Mouse (Mus musculus) kidney, embryonic 15.5 days (tissue): Measurements from ENCODE around the gene Etl4. TPM values are rescaled to one million over a fixed set of nuclear protein-coding genes. Genes with fewer than 3 reads are reported as not detected.

Experiments
- ATAC-seq: fragments of 200-750 bp; cut with Nextera tagmentation; replicated peaks from 2 replicates; pipeline ENCODE4 v1.8.0; 2017; ENCODE audit warnings: moderate TSS enrichment; ENCODE audit not compliant: low FRiP score
- H3K27ac ChIP-seq: fragments of 300-500 bp; sonication (generic); 2 replicates; pipeline ENCODE4 v1.5.1; 2015; ENCODE audit warnings: mild to moderate bottlenecking, inconsistent platforms
- H3K27me3 ChIP-seq: fragments of 300-500 bp; sonication (generic); 2 replicates; pipeline ENCODE4 v1.6.1; 2015; ENCODE audit warnings: inconsistent platforms
- H3K36me3 ChIP-seq: fragments of 300-500 bp; sonication (generic); 2 replicates; pipeline ENCODE4 v1.6.1; 2015; ENCODE audit warnings: inconsistent platforms
- H3K4me1 ChIP-seq: fragments of 300-500 bp; sonication (generic); 2 replicates; pipeline ENCODE4 v1.6.1; 2015; ENCODE audit warnings: inconsistent platforms
- H3K4me2 ChIP-seq: fragments of 300-500 bp; sonication (generic); 2 replicates; pipeline ENCODE4 v1.6.1; 2015; ENCODE audit warnings: moderate library complexity, mild to moderate bottlenecking, inconsistent platforms
- H3K4me3 ChIP-seq: fragments of 300-500 bp; sonication (generic); replicated peaks from 2 replicates; pipeline ENCODE4 v1.5.1; 2015; ENCODE audit warnings: mild to moderate bottlenecking, inconsistent platforms
- H3K9ac ChIP-seq: fragments of 300-500 bp; sonication (generic); 2 replicates; pipeline ENCODE4 v1.6.1; 2015; ENCODE audit warnings: mild to moderate bottlenecking, inconsistent platforms
- H3K9me3 ChIP-seq: fragments of 300-500 bp; sonication (generic); replicated peaks from 2 replicates; pipeline ENCODE4 v1.6.1; 2016; ENCODE audit warnings: inconsistent platforms
- WGBS: fragments of 180-500 bp; shearing (Covaris S2); methylation state at CpG from one replicate; pipeline ENCODE4 v1.1.7; 2015; ENCODE audit warnings: mixed read lengths; 5-methylcytosine and 5-hydroxymethylcytosine counted together
- polyA plus RNA-seq: library from polyadenylated mRNA; unstranded; fragments of >200 nt; fragmentation: Nextera tagmentation; extraction: Ambion mirVana; gene quantifications from 2 replicates; pipeline ENCODE4 v1.2.1, GENCODE M21; 2015

The Etl4 gene
- polyA plus RNA-seq, 1 experiment from 2014 or later: 63.2 TPM

GRCm38 (mm10) chr2:20249403-20249802 lies 339.8 kb downstream of the Etl4 start:
- no peak overlapping the region for H3K4me3 ChIP-seq
- H3K4me1 ChIP-seq: no peaks in the 10 kb centered on the region
- ATAC-seq: no peak
- 59% methylated on average over 4 of the region's 4 CpGs for WGBS
- H3K4me2 ChIP-seq: no peak overlapping the region
- no peaks in the 10 kb centered on the region for H3K36me3 ChIP-seq
- H3K27me3 ChIP-seq: no peaks in the 10 kb centered on the region
- H3K9me3 ChIP-seq: no peaks in the 10 kb centered on the region
- H3K9ac ChIP-seq: no peak overlapping the region
- no peak overlapping the region for H3K27ac ChIP-seq

- H3K4me2 ChIP-seq: no peak overlapping the region
- H3K27me3 ChIP-seq: no peaks in the 10 kb centered on the region
- no peak overlapping the region for H3K4me3 ChIP-seq
- ATAC-seq: 0 out of 2 replicates have a peak, but pooled peaks have one; percentile 40
- 59% methylated on average over 2 of the region's 2 CpGs for WGBS
- peaks cover 6% of the 10 kb centered on the region; the same call in 1 of the 2 replicates for H3K4me1 ChIP-seq
- H3K36me3 ChIP-seq: no peaks in the 10 kb centered on the region
- H3K9me3 ChIP-seq: no peaks in the 10 kb centered on the region
- H3K27ac ChIP-seq: no peak overlapping the region
- H3K9ac ChIP-seq: no peak overlapping the region
Measured at GRCm38 (mm10) chr2:20276124-20276523, 366.5 kb downstream of the Etl4 start.

- Histone ChIP-seq H3K9me3 (no peaks in the 10 kb centered on the region), H3K27ac (no peak overlapping the region), H3K9ac (no peak overlapping the region), H3K4me1 (peaks cover 6% of the 10 kb centered on the region; the same call in 1 of the 2 replicates), H3K27me3 (no peaks in the 10 kb centered on the region), H3K4me3 (no peak overlapping the region), H3K36me3 (no peaks in the 10 kb centered on the region), H3K4me2 (no peak overlapping the region)
- no peak for ATAC-seq
- 74% methylated on average over 2 of the region's 2 CpGs for WGBS
Measured at GRCm38 (mm10) chr2:20281903-20282302, 372.3 kb downstream of the Etl4 start.

- Histone ChIP-seq H3K36me3 (no peaks in the 10 kb centered on the region), H3K9ac (no peak overlapping the region), H3K4me1 (no peaks in the 10 kb centered on the region), H3K4me2 (no peak overlapping the region), H3K9me3 (no peaks in the 10 kb centered on the region), H3K27me3 (no peaks in the 10 kb centered on the region), H3K4me3 (no peak overlapping the region), H3K27ac (no peak overlapping the region)
- ATAC-seq: no peak
- 66% methylated on average over 2 of the region's 2 CpGs for WGBS
Measured at GRCm38 (mm10) chr2:20284425-20284824, 374.8 kb downstream of the Etl4 start.

GRCm38 (mm10) chr2:20290982-20291740 lies 381.6 kb downstream of the Etl4 start:
- 26% methylated on average over 4 of the region's 4 CpGs for WGBS
- ATAC-seq: peak; percentile 91

GRCm38 (mm10) chr2:20291741-20292110 lies 382.1 kb downstream of the Etl4 start:
- peak; percentile 69; the same call in 1 of the 2 replicates for ATAC-seq

More at GRCm38 (mm10) chr2:20290982-20291740, 381.6 kb downstream of the Etl4 start:
- no peaks in the 10 kb centered on the region; the same call in 1 of the 2 replicates for H3K9me3 ChIP-seq
- no peak overlapping the region for H3K4me2 ChIP-seq
- H3K27me3 ChIP-seq: no peaks in the 10 kb centered on the region
- no peak overlapping the region for H3K4me3 ChIP-seq
- H3K9ac ChIP-seq: no peak overlapping the region
- H3K27ac ChIP-seq: peak overlapping the region; percentile 74
- H3K36me3 ChIP-seq: no peaks in the 10 kb centered on the region
- peaks cover 24% of the 10 kb centered on the region for H3K4me1 ChIP-seq

GRCm38 (mm10) chr2:20293336-20293735 lies 383.8 kb downstream of the Etl4 start:
- H3K4me2 ChIP-seq: no peak overlapping the region
- no peak for ATAC-seq
- no peaks in the 10 kb centered on the region; the same call in 1 of the 2 replicates for H3K9me3 ChIP-seq
- no peak overlapping the region for H3K4me3 ChIP-seq
- no peak overlapping the region for H3K27ac ChIP-seq
- no peaks in the 10 kb centered on the region for H3K27me3 ChIP-seq
- no peaks in the 10 kb centered on the region for H3K36me3 ChIP-seq
- peaks cover 24% of the 10 kb centered on the region for H3K4me1 ChIP-seq
- H3K9ac ChIP-seq: no peak overlapping the region
- 77% methylated on average over 8 of the region's 8 CpGs for WGBS

More at GRCm38 (mm10) chr2:20291741-20292110, 382.1 kb downstream of the Etl4 start:
- Histone ChIP-seq H3K36me3 (no peaks in the 10 kb centered on the region), H3K9ac (no peak overlapping the region), H3K4me2 (no peak overlapping the region), H3K27me3 (no peaks in the 10 kb centered on the region), H3K27ac (peak overlapping the region; percentile 74), H3K4me1 (peaks cover 24% of the 10 kb centered on the region), H3K9me3 (no peaks in the 10 kb centered on the region; the same call in 1 of the 2 replicates), H3K4me3 (no peak overlapping the region)
- 10% methylated on average over 2 of the region's 2 CpGs for WGBS

- no peak overlapping the region for H3K4me3 ChIP-seq
- WGBS: 32% methylated on average over 4 of the region's 4 CpGs
- H3K4me2 ChIP-seq: no peak overlapping the region
- no peak overlapping the region for H3K27ac ChIP-seq
- no peaks in the 10 kb centered on the region; the same call in 1 of the 2 replicates for H3K9me3 ChIP-seq
- H3K36me3 ChIP-seq: no peaks in the 10 kb centered on the region
- no peak overlapping the region for H3K9ac ChIP-seq
- no peaks in the 10 kb centered on the region for H3K27me3 ChIP-seq
- peaks cover 24% of the 10 kb centered on the region for H3K4me1 ChIP-seq
- ATAC-seq: no peak
Measured at GRCm38 (mm10) chr2:20294596-20294995, 385.0 kb downstream of the Etl4 start.

GRCm38 (mm10) chr2:20302517-20302916 lies 392.9 kb downstream of the Etl4 start:
- Histone ChIP-seq H3K9me3 (no peaks in the 10 kb centered on the region), H3K27ac (no peak overlapping the region), H3K4me3 (no peak overlapping the region), H3K4me1 (no peaks in the 10 kb centered on the region), H3K36me3 (no peaks in the 10 kb centered on the region), H3K4me2 (no peak overlapping the region), H3K9ac (no peak overlapping the region), H3K27me3 (no peaks in the 10 kb centered on the region)
- no peak for ATAC-seq
- WGBS: 91% methylated on average over 3 of the region's 3 CpGs

- Histone ChIP-seq H3K4me1 (no peaks in the 10 kb centered on the region), H3K4me3 (no peak overlapping the region), H3K9me3 (no peaks in the 10 kb centered on the region), H3K36me3 (no peaks in the 10 kb centered on the region), H3K9ac (no peak overlapping the region), H3K4me2 (no peak overlapping the region), H3K27ac (no peak overlapping the region), H3K27me3 (no peaks in the 10 kb centered on the region)
- 45% methylated on average over 1 of the region's 1 CpGs for WGBS
- ATAC-seq: no peak
Measured at GRCm38 (mm10) chr2:20324954-20325353, 415.4 kb downstream of the Etl4 start.

- 0 out of 2 replicates have a peak, but pooled peaks have one; percentile 18 for ATAC-seq
- Histone ChIP-seq H3K27me3 (no peaks in the 10 kb centered on the region), H3K36me3 (no peaks in the 10 kb centered on the region), H3K4me2 (no peak overlapping the region), H3K27ac (peak overlapping the region; percentile 4; the same call in 1 of the 2 replicates), H3K4me1 (peaks cover 13% of the 10 kb centered on the region; the same call in 1 of the 2 replicates), H3K9me3 (no peaks in the 10 kb centered on the region), H3K4me3 (no peak overlapping the region), H3K9ac (no peak overlapping the region)
- WGBS: 76% methylated on average over 6 of the region's 6 CpGs
Measured at GRCm38 (mm10) chr2:20336176-20336575, 426.6 kb downstream of the Etl4 start.

GRCm38 (mm10) chr2:20339016-20339734 lies 429.6 kb downstream of the Etl4 start:
- no peak overlapping the region for H3K9ac ChIP-seq
- peaks cover 13% of the 10 kb centered on the region; the same call in 1 of the 2 replicates for H3K4me1 ChIP-seq
- ATAC-seq: no peak
- 63% methylated on average over 7 of the region's 7 CpGs for WGBS
- peak overlapping the region; percentile 14 for H3K4me3 ChIP-seq
- H3K27me3 ChIP-seq: no peaks in the 10 kb centered on the region
- peak overlapping the region; percentile 70 for H3K27ac ChIP-seq
- peak overlapping the region; percentile 44 for H3K4me2 ChIP-seq
- no peaks in the 10 kb centered on the region for H3K36me3 ChIP-seq
- H3K9me3 ChIP-seq: no peaks in the 10 kb centered on the region
